Mouse (Mus musculus) ES-E14 (cell line): ENCODE data around the gene Capn11.

ENCODE experiments used
- HCFC1 ChIP-seq: IDR thresholded peaks from 2 replicates; pipeline ENCODE4 v1.6.1; 2012; ENCODE audit warnings: low read length, inconsistent platforms, borderline replicate concordance; ENCODE audit not compliant: insufficient read depth
- MAFK ChIP-seq: IDR thresholded peaks from 2 replicates; pipeline ENCODE4 v1.6.1; 2014; ENCODE audit warnings: mild to moderate bottlenecking, low read depth, low read length, inconsistent platforms; ENCODE audit not compliant: insufficient read depth
- ZC3H11A ChIP-seq: IDR thresholded peaks from 2 replicates; pipeline ENCODE4 v1.6.1; 2012; ENCODE audit warnings: low read depth, mild to moderate bottlenecking, inconsistent platforms, low read length, borderline replicate concordance

- no peak for TF ChIP-seq HCFC1
- no peak for TF ChIP-seq ZC3H11A
- TF ChIP-seq MAFK: no peak
These were observed 39.2 kb upstream of the Capn11 start for GRCm38 (mm10) chr17:45698368-45698767.
